Mouse (Mus musculus) small intestine, adult 2 months (tissue): ENCODE measurements around the gene Hspa1a. TPM values are rescaled to one million over a fixed set of nuclear protein-coding genes. Genes with fewer than 3 reads are reported as not detected.
"Not testable (repeated sequence)": the region's sequence is repeated elsewhere in the genome, so short reads cannot be mapped to it uniquely, and the experiment has no call there.

Experiments
- H3K27ac ChIP-seq: fragments of 200-500 bp; 2 replicates; pipeline ENCODE4 v1.5.1; 2012; ENCODE audit warnings: low read depth, low read length, control low read depth, inconsistent platforms; ENCODE audit not compliant: insufficient read depth
- H3K27me3 ChIP-seq: fragments of 200-500 bp; 2 replicates; pipeline ENCODE4 v1.6.1; 2012; ENCODE audit warnings: mild to moderate bottlenecking, moderate library complexity, low read length, inconsistent platforms; ENCODE audit not compliant: control insufficient read depth, insufficient read depth
- H3K36me3 ChIP-seq: fragments of 200-500 bp; 2 replicates; pipeline ENCODE4 v1.6.1; 2012; ENCODE audit warnings: mild to moderate bottlenecking, low read length, control low read depth, inconsistent platforms; ENCODE audit not compliant: control insufficient read depth, insufficient read depth
- H3K4me1 ChIP-seq: fragments of 200-500 bp; 2 replicates; pipeline ENCODE4 v1.6.1; 2012; ENCODE audit warnings: low read length, inconsistent platforms, mixed read lengths; ENCODE audit not compliant: control insufficient read depth, insufficient read depth, insufficient read length
- H3K4me3 ChIP-seq: fragments of 200-500 bp; 2 replicates; pipeline ENCODE4 v1.5.1; 2012; ENCODE audit warnings: low read depth, mild to moderate bottlenecking, control low read depth, inconsistent platforms, low read length, moderate library complexity
- CTCF ChIP-seq: fragments of 200-500 bp; IDR thresholded peaks from 2 replicates; pipeline ENCODE4 v1.5.1; 2012; ENCODE audit warnings: low read depth, mild to moderate bottlenecking, control low read depth, inconsistent platforms, low read length, moderate library complexity, mixed read lengths; ENCODE audit not compliant: insufficient replicate concordance, insufficient read length; ENCODE audit errors: extremely low read depth
- POLR2A ChIP-seq: fragments of 200-500 bp; IDR thresholded peaks from 2 replicates; pipeline ENCODE4 v1.6.1; 2012; ENCODE audit warnings: low read depth, mild to moderate bottlenecking, control low read depth, inconsistent platforms, low read length, moderate library complexity
- WGBS: fragments of 180-500 bp; shearing (Covaris S2); methylation state at CpG from one replicate; pipeline ENCODE4 v1.1.7; 2018; 5-methylcytosine and 5-hydroxymethylcytosine counted together
- polyA plus RNA-seq: library from polyadenylated mRNA; depleted of rRNA; stranded (reverse); fragments of >200 nt; gene quantifications from 2 replicates; pipeline ENCODE4 v1.2.3, GENCODE M21; 2012

Hspa1a gene
- polyA plus RNA-seq, 1 experiment = 8.9 TPM

GRCm38 (mm10) chr17:34950514-34951455 lies 21.2 kb downstream of the Hspa1a start:
- no peak overlapping the region; the same call in 1 of the 2 replicates for H3K4me3 ChIP-seq
- TF ChIP-seq POLR2A (no peak), CTCF (no peak)
- peaks cover 6% of the 10 kb centered on the region for H3K36me3 ChIP-seq
- peaks cover 13% of the 10 kb centered on the region; the same call in 1 of the 2 replicates for H3K4me1 ChIP-seq
- H3K27me3 ChIP-seq = no peaks in the 10 kb centered on the region
- peak overlapping the region; percentile 92 for H3K27ac ChIP-seq
- WGBS = 12% methylated on average over 10 of the region's 10 CpGs

GRCm38 (mm10) chr17:34949553-34949969 lies 22.4 kb downstream of the Hspa1a start:
- WGBS = 55% methylated on average over 4 of the region's 4 CpGs
- peaks cover 6% of the 10 kb centered on the region for H3K36me3 ChIP-seq
- no peaks in the 10 kb centered on the region for H3K27me3 ChIP-seq
- TF ChIP-seq POLR2A (no peak), CTCF (no peak)
- no peak overlapping the region for H3K4me3 ChIP-seq
- H3K27ac ChIP-seq = peak overlapping the region; percentile 92
- H3K4me1 ChIP-seq = peaks cover 17% of the 10 kb centered on the region; the same call in 1 of the 2 replicates

- 49% methylated on average over 9 of the region's 9 CpGs for WGBS
- not testable (repeated sequence) for H3K27me3 ChIP-seq, H3K4me3 ChIP-seq, H3K36me3 ChIP-seq
- Histone ChIP-seq H3K4me1 (peaks cover 20% of the 10 kb centered on the region; the same call in 1 of the 2 replicates), H3K27ac (peak overlapping the region; percentile 92)
These were observed 23.0 kb downstream of the Hspa1a start for GRCm38 (mm10) chr17:34948721-34949552.

- H3K4me3 ChIP-seq = no peak overlapping the region
- peak; percentile 42; the same call in 1 of the 2 replicates for TF ChIP-seq CTCF
- no peak for TF ChIP-seq POLR2A
- peaks cover 6% of the 10 kb centered on the region for H3K36me3 ChIP-seq
- no peaks in the 10 kb centered on the region for H3K27me3 ChIP-seq
- no peak overlapping the region for H3K27ac ChIP-seq
- 15% methylated on average over 8 of the region's 8 CpGs for WGBS
- H3K4me1 ChIP-seq = peaks cover 24% of the 10 kb centered on the region
These were observed 24.4 kb downstream of the Hspa1a start for GRCm38 (mm10) chr17:34947606-34948005.

- Histone ChIP-seq H3K27ac (no peak overlapping the region), H3K27me3 (no peaks in the 10 kb centered on the region), H3K4me1 (peaks cover 27% of the 10 kb centered on the region), H3K36me3 (peaks cover 6% of the 10 kb centered on the region), H3K4me3 (no peak overlapping the region)
- no peak for TF ChIP-seq CTCF
- no peak for TF ChIP-seq POLR2A
- 79% methylated on average over 5 of the region's 5 CpGs for WGBS
These were observed 25.3 kb downstream of the Hspa1a start for GRCm38 (mm10) chr17:34946486-34947140.

- Histone ChIP-seq H3K27ac (peak overlapping the region; percentile 44), H3K4me1 (peaks cover 27% of the 10 kb centered on the region), H3K27me3 (no peaks in the 10 kb centered on the region), H3K36me3 (0 out of 2 replicates have a peak, but pooled peaks cover 1% of the 10 kb centered on the region), H3K4me3 (no peak overlapping the region)
- TF ChIP-seq CTCF (no peak), POLR2A (no peak)
These were observed 27.6 kb downstream of the Hspa1a start for GRCm38 (mm10) chr17:34944362-34944761.

GRCm38 (mm10) chr17:34943128-34943815 lies 28.7 kb downstream of the Hspa1a start:
- Histone ChIP-seq H3K4me1 (peaks cover 25% of the 10 kb centered on the region), H3K27ac (peak overlapping the region; percentile 75), H3K36me3 (no peaks in the 10 kb centered on the region), H3K4me3 (no peak overlapping the region), H3K27me3 (no peaks in the 10 kb centered on the region)
- 39% methylated on average over 4 of the region's 4 CpGs for WGBS
- TF ChIP-seq POLR2A (no peak), CTCF (no peak)
